Comparison of ENCODE assay signal across 17 mouse cellular contexts in genomic region chr17:64836892-64837291, GRCm38 (mm10). TPM values are rescaled to one million over a fixed set of nuclear protein-coding genes. Genes with fewer than 3 reads are reported as not detected.
DNase-seq lines count a peak whose midpoint lies in the region; ATAC-seq and TF ChIP-seq lines count a peak whose summit lies in the region.
"Had no signal": no experiment of that assay in that cellular context is flagged by ENCODE, and none has a peak within 500 bp of the region (broad histone marks: within the 10 kb centered on the region; RNA-seq: fewer than 3 reads in every experiment).

No protein-coding gene starts in this region.

- no peak overlapping the region for H3K9ac ChIP-seq in hindbrain, embryonic 11.5 days (ENCODE audit: low read depth, low read length)
- H3K9ac ChIP-seq in hindbrain, postnatal 0 days (replicated peaks; ENCODE audit: low read length): no peak overlapping the region
- H3K9ac ChIP-seq: lung, embryonic 15.5 days had no signal

- H3K36me3 ChIP-seq in hindbrain, embryonic 11.5 days (ENCODE audit: control insufficient read depth, insufficient read depth, low read length): no peaks in the 10 kb centered on the region
- no peaks in the 10 kb centered on the region for H3K36me3 ChIP-seq in hindbrain, embryonic 10.5 days
- H3K36me3 ChIP-seq in hindbrain, postnatal 0 days (ENCODE audit: insufficient read depth, low read length): no peaks in the 10 kb centered on the region
- H3K36me3 ChIP-seq: lung, embryonic 15.5 days had no signal

- WGBS in hindbrain, embryonic 11.5 days: 31% methylated on average over 7 of the region's 7 CpGs
- 23% methylated on average over 7 of the region's 7 CpGs for WGBS in hindbrain, embryonic 10.5 days
- WGBS in hindbrain, postnatal 0 days: 11% methylated on average over 7 of the region's 7 CpGs

- TF ChIP-seq CTCF in hindbrain, postnatal 0 days (IDR thresholded peaks at IDR 0.05; ENCODE audit: low read depth): no peak

- no peaks in the 10 kb centered on the region for H3K4me1 ChIP-seq in hindbrain, embryonic 11.5 days (replicated peaks; ENCODE audit: control insufficient read depth, insufficient read depth, low read length)
- peaks cover 7% of the 10 kb centered on the region; the same call in 1 of the 2 replicates for H3K4me1 ChIP-seq in hindbrain, embryonic 10.5 days (replicated peaks)
- no peaks in the 10 kb centered on the region for H3K4me1 ChIP-seq in hindbrain, postnatal 0 days (ENCODE audit: insufficient read depth, low read length)
- H3K4me1 ChIP-seq: lung, embryonic 15.5 days had no signal

- H3K4me2 ChIP-seq in hindbrain, embryonic 11.5 days (replicated peaks; ENCODE audit: low read depth, low read length): no peak overlapping the region
- H3K4me2 ChIP-seq in hindbrain, postnatal 0 days (ENCODE audit: low read depth, low read length): peak overlapping the region; percentile 27
- H3K4me2 ChIP-seq: lung, embryonic 15.5 days had no signal

- ATAC-seq in hindbrain, embryonic 11.5 days (ENCODE audit: low FRiP score): no peak
- ATAC-seq in hindbrain, postnatal 0 days: no peak
- no peak for ATAC-seq in cerebellum, adult (ENCODE audit: insufficient number of reproducible peaks, low FRiP score, low TSS enrichment)

- no peaks in the 10 kb centered on the region for H3K27me3 ChIP-seq in hindbrain, embryonic 11.5 days (ENCODE audit: control insufficient read depth, insufficient read depth, low read length)
- H3K27me3 ChIP-seq in hindbrain, embryonic 10.5 days (ENCODE audit: insufficient read depth, poor library complexity, severe bottlenecking): no peaks in the 10 kb centered on the region
- no peaks in the 10 kb centered on the region for H3K27me3 ChIP-seq in hindbrain, postnatal 0 days (ENCODE audit: insufficient read depth, low read length)
- H3K27me3 ChIP-seq: lung, embryonic 15.5 days had no signal

- no peak overlapping the region for H3K27ac ChIP-seq in hindbrain, embryonic 11.5 days (ENCODE audit: low read depth, low read length)
- H3K27ac ChIP-seq in hindbrain, embryonic 10.5 days: no peak overlapping the region
- H3K27ac ChIP-seq in hindbrain, postnatal 0 days: no peak overlapping the region
- H3K27ac ChIP-seq: lung, embryonic 15.5 days had no signal

- H3K4me3 ChIP-seq in hindbrain, embryonic 11.5 days (ENCODE audit: low read depth, low read length): no peak overlapping the region
- H3K4me3 ChIP-seq in hindbrain, embryonic 10.5 days: no peak overlapping the region
- no peak overlapping the region for H3K4me3 ChIP-seq in hindbrain, postnatal 0 days (ENCODE audit: low read length)
- H3K4me3 ChIP-seq: lung, embryonic 15.5 days had no signal

- peak; percentile 1 for DNase-seq in hindbrain, embryonic 11.5 days (ENCODE audit: low spot score)
- DNase-seq in hindbrain, embryonic 10.5 days (ENCODE audit: low spot score): no peak
- peak; percentile 30 for DNase-seq in right cerebral cortex, adult 18-20 months
- DNase-seq in right cerebral cortex, postnatal 14 days: no peak
- DNase-seq in hindbrain, postnatal 0 days (ENCODE audit: low spot score): peak; percentile 20
- no peak for DNase-seq in testis, postnatal 14 days (ENCODE audit: low spot score)
- no peak for DNase-seq in cerebellum, adult 11 months
- DNase-seq: adrenal gland, postnatal 10 days; cerebellum, adult 2 months; heart, postnatal 14 days; kidney, postnatal 25 days; spleen, adult 18-20 months; thymus, adult 18-20 months had no signal

- no peaks in the 10 kb centered on the region for H3K9me3 ChIP-seq in hindbrain, embryonic 11.5 days (ENCODE audit: control insufficient read depth, low read length)
- H3K9me3 ChIP-seq in hindbrain, embryonic 10.5 days: no peaks in the 10 kb centered on the region
- no peaks in the 10 kb centered on the region for H3K9me3 ChIP-seq in hindbrain, postnatal 0 days (ENCODE audit: low read length)
- H3K9me3 ChIP-seq: lung, embryonic 15.5 days had no signal

RNA-seq across cellular contexts. Expression of gene 4930583I09Rik, which starts 1.0 kb away (rescaled TPM):
- not detected in 2 replicates for polyA plus RNA-seq in hindbrain, embryonic 11.5 days (2014; fragmentation: Nextera tagmentation; extraction: Ambion mirVana)
- polyA plus RNA-seq in hindbrain, embryonic 10.5 days (2016; fragmentation: Nextera tagmentation; extraction: Ambion mirVana): not detected in 2 replicates
- not detected in 2 replicates for total RNA-seq in hindbrain, postnatal 0 days (2014; rRNA removed)
- not detected in 2 replicates for polyA plus RNA-seq in hindbrain, postnatal 0 days (2015; fragmentation: Nextera tagmentation; extraction: Ambion mirVana)
- total RNA-seq: adrenal gland, postnatal 10 days; heart, postnatal 14 days had no signal
- polyA plus RNA-seq: cerebellum, adult 2 months; gonadal fat pad, adult 2 months; limb, embryonic 11.5 days; lung, embryonic 15.5 days had no signal

Comparison
In these comparisons a context has a peak if more than half of its experiments do, and no peak if none do; other contexts are left out.
1. DNase-seq: peak in hindbrain, embryonic 11.5 days (single experiment), right cerebral cortex, adult 18-20 months (single experiment) and hindbrain, postnatal 0 days (single experiment); none in hindbrain, embryonic 10.5 days (single experiment), right cerebral cortex, postnatal 14 days (single experiment), testis, postnatal 14 days (single experiment) and cerebellum, adult 11 months (single experiment).